8 mouse cellular contexts compared by ENCODE assay signal in the genomic region with DNA sequence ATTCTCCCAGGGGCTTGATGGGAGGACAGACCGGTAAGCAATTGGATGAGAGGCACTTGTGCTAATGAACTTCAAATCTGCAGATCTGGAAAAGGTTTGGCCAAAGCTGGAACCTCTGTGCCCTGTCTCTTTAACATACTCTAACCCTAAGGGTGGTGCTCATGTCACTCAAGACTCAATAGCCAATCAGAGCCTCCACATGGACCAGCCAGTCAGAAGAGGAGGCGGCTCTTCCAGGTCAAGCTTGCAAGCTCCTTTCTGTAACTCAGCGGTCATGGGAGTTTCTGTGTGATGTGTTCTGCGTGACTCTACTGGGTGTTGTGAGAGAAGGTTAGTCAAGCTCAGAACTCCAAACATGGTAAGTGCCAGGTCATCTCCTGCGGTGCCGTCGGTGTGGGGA. TPM values are rescaled to one million over a fixed set of nuclear protein-coding genes. Genes with fewer than 3 reads are reported as not detected.
A peak's percentile ranks its signal among the peaks of the same experiment; 100 is the strongest.
DNase-seq lines count a peak whose midpoint lies in the region; ATAC-seq and TF ChIP-seq lines count a peak whose summit lies in the region.
"Not testable (repeated sequence)": the region's sequence is repeated elsewhere in the genome, so short reads cannot be mapped to it uniquely, and the experiment has no call there.

Gene Gm6710 (plus strand): TSS at position 196 of the 400 bp plus-strand sequence.

- ATAC-seq in forebrain, embryonic 11.5 days (replicated peaks; ENCODE audit: low FRiP score); kidney, embryonic 16.5 days (ENCODE audit: low FRiP score, low TSS enrichment); stomach, embryonic 14.5 days (ENCODE audit: insufficient number of reproducible peaks, insufficient read depth, low FRiP score, low read depth): not testable (repeated sequence)
- ATAC-seq in megakaryocyte-erythroid progenitor cell, adult 5-6 weeks (replicated peaks; ENCODE audit: low FRiP score, low TSS enrichment, poor library complexity, severe bottlenecking) = 0 out of 2 replicates have a peak, but pooled peaks have one; percentile 70

- not testable (repeated sequence) for H3K9me3 ChIP-seq in forebrain, embryonic 11.5 days (ENCODE audit: control insufficient read depth, low read length); hindbrain, embryonic 10.5 days; kidney, embryonic 16.5 days (ENCODE audit: low read length); stomach, embryonic 14.5 days (ENCODE audit: control insufficient read depth, low read depth, low read length)

- not testable (repeated sequence) for H3K4me2 ChIP-seq in forebrain, embryonic 11.5 days (ENCODE audit: low read depth, low read length, severe bottlenecking); kidney, embryonic 16.5 days (replicated peaks; ENCODE audit: low read depth, low read length); stomach, embryonic 14.5 days (replicated peaks; ENCODE audit: low read depth, low read length)

- not testable (repeated sequence) for H3K36me3 ChIP-seq in forebrain, embryonic 11.5 days (ENCODE audit: control insufficient read depth, insufficient read depth, low read length); heart, adult 2 months (ENCODE audit: control insufficient read depth, insufficient read depth, low read length); hindbrain, embryonic 10.5 days; kidney, embryonic 16.5 days (ENCODE audit: insufficient read depth, low read length); stomach, embryonic 14.5 days (ENCODE audit: control insufficient read depth, insufficient read depth, low read length)

- intact Hi-C loops in heart, adult 2 months (cut with DNase I); left cerebral cortex, postnatal 25 days (cut with DNase I): not testable (repeated sequence)

- not testable (repeated sequence) for H3K4me3 ChIP-seq in forebrain, embryonic 11.5 days (ENCODE audit: low read depth, low read length); heart, adult 2 months; hindbrain, embryonic 10.5 days; kidney, embryonic 16.5 days (ENCODE audit: low read length); stomach, embryonic 14.5 days (ENCODE audit: low read depth, low read length)

- TF ChIP-seq EP300 in heart, adult 2 months (IDR thresholded peaks at IDR 0.05; ENCODE audit: insufficient read depth, low read depth, low read length) = not testable (repeated sequence)

- not testable (repeated sequence) for DNase-seq in adrenal gland, postnatal 14 days; forebrain, embryonic 11.5 days (ENCODE audit: low spot score); heart, adult 2 months; hindbrain, embryonic 10.5 days (ENCODE audit: low spot score); left cerebral cortex, postnatal 25 days (ENCODE audit: low spot score in 2 of 2)

- TF ChIP-seq CTCF in heart, adult 2 months (IDR thresholded peaks at IDR 0.05) = not testable (repeated sequence)

- H3K79me2 ChIP-seq in heart, adult 2 months (replicated peaks; ENCODE audit: control insufficient read depth, insufficient read depth, low read length) = not testable (repeated sequence)

- H3K27ac ChIP-seq in forebrain, embryonic 11.5 days (ENCODE audit: low read depth, low read length); heart, adult 2 months; hindbrain, embryonic 10.5 days; kidney, embryonic 16.5 days (ENCODE audit: low read length); stomach, embryonic 14.5 days (ENCODE audit: low read length): not testable (repeated sequence)

- TF ChIP-seq POLR2A in heart, adult 2 months (IDR thresholded peaks at IDR 0.05; ENCODE audit: insufficient read depth, low read depth, low read length) = not testable (repeated sequence)

- no CpG with 5 or more reads among the region's 7 CpGs for WGBS in forebrain, embryonic 11.5 days
- no CpG with 5 or more reads among the region's 7 CpGs for WGBS in heart, adult 2 months
- no CpG with 5 or more reads among the region's 7 CpGs for WGBS in hindbrain, embryonic 10.5 days
- WGBS in kidney, embryonic 16.5 days = no CpG with 5 or more reads among the region's 7 CpGs
- WGBS in stomach, embryonic 14.5 days = no CpG with 5 or more reads among the region's 7 CpGs

- not testable (repeated sequence) for H3K4me1 ChIP-seq in forebrain, embryonic 11.5 days (replicated peaks; ENCODE audit: control insufficient read depth, insufficient read depth, low read length); heart, adult 2 months (ENCODE audit: control insufficient read depth, insufficient read depth, low read length); hindbrain, embryonic 10.5 days (replicated peaks); kidney, embryonic 16.5 days (ENCODE audit: insufficient read depth, low read length); stomach, embryonic 14.5 days (ENCODE audit: control insufficient read depth, insufficient read depth, low read length)

- H3K27me3 ChIP-seq in forebrain, embryonic 11.5 days (ENCODE audit: control insufficient read depth, insufficient read depth, low read length); heart, adult 2 months (ENCODE audit: control insufficient read depth, insufficient read depth, low read length); hindbrain, embryonic 10.5 days (ENCODE audit: insufficient read depth, poor library complexity, severe bottlenecking); kidney, embryonic 16.5 days (ENCODE audit: insufficient read depth, low read length); stomach, embryonic 14.5 days (ENCODE audit: control insufficient read depth, insufficient read depth, low read length): not testable (repeated sequence)

- not testable (repeated sequence) for H3K9ac ChIP-seq in forebrain, embryonic 11.5 days (ENCODE audit: low read length); heart, adult 2 months (ENCODE audit: low read depth, low read length); kidney, embryonic 16.5 days (replicated peaks; ENCODE audit: low read length); stomach, embryonic 14.5 days (replicated peaks; ENCODE audit: low read depth, low read length)

RNA-seq across cellular contexts. Expression of gene Gm6710, which starts in this region (rescaled TPM):
- total RNA-seq in adrenal gland, postnatal 14 days (2021) = 21.3 and 23.5 TPM in 2 replicates
- 29.4 and 30.1 TPM in 2 replicates for polyA plus RNA-seq in forebrain, embryonic 11.5 days (2014; fragmentation: Nextera tagmentation; extraction: Ambion mirVana)
- 10 to 100 TPM; 16.1 to 16.9 TPM for total RNA-seq in heart, adult 2 months (2021)
- polyA plus RNA-seq in heart, adult 2 months (2012; rRNA removed) = 0.59 and 1.6 TPM in 2 replicates
- 19.4 and 22.9 TPM in 2 replicates for polyA plus RNA-seq in hindbrain, embryonic 10.5 days (2016; fragmentation: Nextera tagmentation; extraction: Ambion mirVana)
- 19.4 and 23.2 TPM in 2 replicates for polyA plus RNA-seq in kidney, embryonic 16.5 days (2015; fragmentation: Nextera tagmentation; extraction: Ambion mirVana)
- total RNA-seq in left cerebral cortex, postnatal 25 days (2021) = 10 to 100 TPM; 48.0 to 52.2 TPM
- total RNA-seq in megakaryocyte-erythroid progenitor cell, adult 5-6 weeks (2014; fragmentation: Nextera tagmentation) = 13.6 and 13.8 TPM in 2 replicates
- total RNA-seq in megakaryocyte-erythroid progenitor cell, adult 5-6 weeks (2017) = 1.2 and 15.8 TPM in 2 replicates
- 26.0 and 29.1 TPM in 2 replicates for polyA plus RNA-seq in stomach, embryonic 14.5 days (2014; fragmentation: Nextera tagmentation; extraction: Ambion mirVana)
